Mouse (Mus musculus) adrenal gland, postnatal 4 days (tissue): ENCODE data around the gene Tmc5. TPM values are rescaled to one million over a fixed set of nuclear protein-coding genes. Genes with fewer than 3 reads are reported as not detected.

Experiments used
- DNase-seq, 2 experiments: peaks; one replicate each; pipeline ENCODE4 v3.0.0; 2021 to 2022; ENCODE audit warnings: low spot score in 2 of 2, mixed read lengths in 2 of 2
- total RNA-seq, 2 experiments: library from RNA; stranded (reverse); gene quantifications; 2 replicates each; pipeline ENCODE4 v1.2.3; 2021

The Tmc5 gene
- total RNA-seq, 2 experiments from 2014 or later: 0.20 to 0.34 TPM

DNA sequence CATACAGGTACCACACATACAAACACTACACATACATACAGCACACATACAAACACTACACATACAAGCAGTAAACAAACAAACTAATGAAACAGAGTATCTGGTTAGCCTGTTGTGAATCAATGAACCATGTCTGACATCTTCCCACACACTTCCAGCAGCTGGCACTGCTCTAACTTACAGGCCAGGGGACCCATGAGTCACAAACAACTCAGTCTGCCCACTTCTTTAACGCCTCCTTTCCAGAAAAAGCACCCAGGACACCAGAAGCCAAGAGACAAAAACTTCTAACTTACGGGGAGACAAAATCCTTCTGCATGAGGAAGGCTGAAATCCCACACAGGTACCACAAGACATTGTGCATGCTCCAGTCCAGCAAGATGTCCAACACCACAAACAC, 94.2 kb downstream of the Tmc5 start:
- DNase-seq: no peak

- no peak for DNase-seq
Measured at GRCm38 (mm10) chr7:118696146-118696545, 99.0 kb downstream of the Tmc5 start.

- DNase-seq: no peak
Measured at GRCm38 (mm10) chr7:118697168-118697567, 100.1 kb downstream of the Tmc5 start.

DNA sequence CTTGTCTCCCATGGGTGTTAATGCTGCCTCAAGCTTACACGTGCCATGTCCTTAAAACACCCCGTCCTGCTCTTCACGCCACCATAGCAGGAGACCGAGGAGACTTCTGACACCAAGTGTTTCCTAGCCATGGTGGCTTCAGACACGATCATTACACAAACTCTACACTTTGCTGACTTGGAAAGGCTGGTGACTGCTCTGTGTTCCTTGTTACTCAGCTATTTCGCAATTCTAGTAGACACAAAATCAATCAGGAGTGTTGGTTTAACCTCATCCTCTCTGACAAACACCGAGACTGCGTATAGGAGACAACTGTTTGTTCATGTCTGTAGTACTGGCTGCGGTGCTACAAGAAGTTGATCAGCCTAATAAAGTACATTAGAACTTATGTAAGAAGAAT, 101.8 kb downstream of the Tmc5 start:
- DNase-seq: no peak

GRCm38 (mm10) chr7:118703144-118703561, 106.1 kb downstream of the Tmc5 start:
- no peak for DNase-seq

DNA sequence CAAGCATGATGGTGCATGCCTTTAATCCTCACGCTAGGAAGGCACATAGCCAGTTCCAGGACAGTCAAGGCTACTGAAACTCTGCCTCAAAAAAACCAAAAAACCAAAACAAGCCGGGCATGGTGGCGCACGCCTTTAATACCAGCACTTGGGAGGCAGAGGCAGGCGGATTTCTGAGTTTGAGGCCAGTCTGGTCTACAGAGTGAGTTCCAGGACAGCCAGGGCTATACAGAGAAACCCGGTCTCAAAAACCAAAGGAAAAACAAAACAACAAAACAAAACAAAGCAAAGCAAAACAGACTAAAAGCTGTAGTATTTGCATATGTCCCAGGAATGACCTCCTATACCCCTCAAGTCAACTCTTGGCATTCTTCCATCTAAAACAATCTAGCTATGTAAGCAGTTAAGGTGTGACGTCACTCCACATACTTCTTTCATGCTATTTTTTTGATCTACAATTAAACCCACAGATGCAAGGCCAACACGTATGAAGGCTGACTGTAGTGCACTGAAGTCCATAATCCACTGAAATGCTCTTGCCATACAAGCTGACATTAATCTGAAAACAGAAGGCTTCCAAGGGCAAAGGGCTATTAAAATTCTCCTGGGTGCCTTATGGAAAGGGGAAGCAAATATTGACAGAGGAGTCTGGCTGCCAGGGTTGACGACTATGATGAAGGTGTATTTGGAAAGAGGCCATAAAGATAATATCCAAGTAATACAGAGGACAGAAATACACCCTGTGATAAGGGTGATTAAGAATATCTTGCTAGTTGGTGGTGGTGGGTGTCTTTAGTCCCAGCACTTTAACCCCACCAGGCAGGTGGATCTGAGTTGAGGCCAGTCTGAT, 107.1 kb downstream of the Tmc5 start:
- no peak for DNase-seq

GRCm38 (mm10) chr7:118705101-118705961, 108.2 kb downstream of the Tmc5 start, which contains the start of gene Gde1:
TSS of gene Gde1 (minus strand) at chr7:118705778.
- peak; percentile 86 to 90 for DNase-seq

GRCm38 (mm10) chr7:118706051-118706450, 109.0 kb downstream of the Tmc5 start:
- DNase-seq: no peak

GRCm38 (mm10) chr7:118706488-118706887, 109.4 kb downstream of the Tmc5 start:
- no peak for DNase-seq

DNA sequence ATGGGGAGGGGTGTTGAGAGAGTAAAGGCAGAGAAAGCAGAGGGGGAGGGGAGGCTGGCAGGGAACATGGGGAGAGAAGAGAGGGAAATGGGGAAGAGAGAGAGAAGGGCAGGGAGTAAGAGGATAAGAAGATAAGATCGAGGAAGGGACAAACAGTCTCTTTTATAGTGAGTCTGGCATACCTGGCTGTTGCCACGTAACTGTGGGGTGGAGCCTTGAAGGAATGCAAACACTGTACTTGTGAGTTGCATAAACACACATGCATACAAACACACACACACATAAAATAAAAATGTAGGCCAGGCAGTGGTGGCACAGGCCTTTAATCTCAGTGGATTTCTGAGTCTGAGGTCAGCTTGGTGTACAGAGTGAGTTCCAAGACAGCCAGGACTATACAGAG, 110.1 kb downstream of the Tmc5 start:
- no peak for DNase-seq

DNA sequence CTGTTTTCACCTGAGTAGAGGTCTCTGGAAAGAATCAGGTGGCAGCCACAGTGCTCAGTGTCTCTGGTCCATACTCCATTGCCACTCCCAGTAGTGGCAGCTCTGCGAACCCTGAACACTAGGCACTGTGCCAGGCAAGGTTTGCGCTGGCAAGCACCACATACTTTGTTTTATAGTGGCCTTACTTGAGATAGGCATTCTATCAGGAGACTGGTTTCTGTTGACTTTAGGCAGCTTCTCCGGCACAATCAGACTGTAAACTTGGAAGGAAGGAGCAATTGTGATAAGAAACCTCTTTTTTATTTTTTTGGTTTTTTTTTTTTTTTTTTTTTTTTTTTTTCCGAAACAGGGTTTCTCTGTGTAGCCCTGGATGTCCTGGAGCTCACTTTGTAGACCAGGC, 110.9 kb downstream of the Tmc5 start:
- no peak for DNase-seq

GRCm38 (mm10) chr7:118710776-118711175, 113.7 kb downstream of the Tmc5 start:
- no peak for DNase-seq

DNA sequence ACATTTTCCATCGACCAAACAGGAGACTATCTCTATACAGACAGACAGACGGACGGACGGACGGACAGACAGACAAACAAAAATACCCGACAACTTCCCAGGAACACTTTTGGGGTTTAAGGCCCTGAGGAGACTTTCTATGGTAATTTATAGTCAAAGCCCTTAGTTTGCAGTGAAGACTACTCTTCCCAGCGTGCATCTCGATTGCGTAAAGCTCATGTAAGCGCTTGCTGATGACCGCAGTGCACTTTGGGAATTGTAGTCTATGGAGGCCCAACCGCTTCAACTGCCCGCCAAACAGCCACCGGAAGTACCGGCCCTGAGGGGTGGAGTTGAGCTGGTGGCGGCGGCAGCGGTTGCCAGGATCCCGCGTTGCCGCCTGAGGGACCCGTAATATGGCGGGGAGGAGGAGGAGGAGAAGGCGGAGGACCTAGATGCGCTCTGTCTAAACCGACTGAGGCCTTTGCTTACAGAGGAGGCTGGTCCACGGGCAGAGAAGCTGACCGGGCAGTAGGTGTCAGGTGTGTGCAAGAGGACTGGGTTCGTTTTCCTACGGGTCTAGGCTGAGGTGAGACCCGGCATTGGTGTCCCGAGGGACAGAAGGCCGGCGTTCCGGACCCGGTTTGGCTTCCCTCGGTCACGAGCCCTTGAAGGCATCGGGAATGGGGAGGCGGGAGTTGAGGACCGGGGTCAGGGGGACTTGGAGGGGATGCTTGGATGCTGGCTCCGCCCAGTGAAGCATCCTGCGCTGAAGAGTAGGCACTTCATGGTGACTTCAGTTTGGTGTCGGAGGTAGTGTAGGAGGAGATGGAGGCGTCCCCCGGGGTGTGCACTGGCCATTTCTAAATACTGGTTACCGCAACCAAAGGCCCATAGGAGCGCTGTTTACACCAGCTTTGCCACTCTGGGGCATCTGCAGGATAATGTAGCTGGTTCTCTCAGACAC, 115.4 kb downstream of the Tmc5 start, which contains the start of gene Ccp110:
TSS of gene Ccp110 (plus strand) at position 325 of the 946 bp plus-strand sequence.
- peak; percentile 66 to 81 for DNase-seq

DNA sequence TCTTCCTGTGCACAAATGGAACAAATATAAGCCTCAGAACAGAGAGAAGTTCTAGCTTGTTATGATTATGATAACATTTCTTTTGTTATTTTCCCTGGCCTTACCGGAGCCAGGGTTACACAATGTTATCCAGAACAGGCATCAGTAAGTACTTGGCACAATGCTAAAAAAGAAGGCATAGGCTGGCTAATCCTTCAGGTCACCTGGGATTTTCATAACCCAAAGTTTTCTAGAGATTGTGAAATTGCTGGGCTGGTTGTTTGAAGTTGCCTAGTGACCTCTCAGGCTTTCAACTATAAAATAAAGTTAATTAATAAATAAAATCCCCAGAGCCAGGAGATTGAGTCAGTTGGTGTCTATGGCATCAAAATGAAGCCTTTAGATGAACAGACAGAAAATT, 117.8 kb downstream of the Tmc5 start:
- DNase-seq: no peak

DNA sequence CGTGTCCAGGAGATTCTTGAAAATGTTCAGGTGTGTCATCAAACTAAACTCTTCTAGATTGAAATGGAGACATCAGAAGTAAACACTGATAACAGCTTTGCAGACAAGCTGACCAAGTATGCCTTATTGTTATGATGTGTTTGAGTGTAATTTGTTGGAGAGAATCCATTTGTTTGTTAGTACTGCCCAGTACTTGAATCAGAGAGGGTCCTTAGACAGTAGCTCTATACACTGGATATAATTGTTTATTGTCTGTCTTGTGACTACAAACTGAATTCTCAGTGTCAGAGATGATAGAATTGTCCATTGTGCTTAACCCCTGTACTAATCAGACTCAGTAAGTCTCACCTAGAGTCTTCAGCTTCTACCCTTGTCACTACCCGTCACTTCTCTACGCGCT, 121.0 kb downstream of the Tmc5 start:
- no peak for DNase-seq

- no peak for DNase-seq
Measured at GRCm38 (mm10) chr7:118723927-118724326, 126.8 kb downstream of the Tmc5 start.

Other genes with a start within 250 kb of the Tmc5 start
- gene Syt17, start 149.1 kb upstream of the Tmc5 start, total RNA-seq: 10 to 100 TPM; 19.6 to 21.0 TPM
- 10 to 100 TPM; 19.8 to 22.0 TPM for gene Itpripl2, start 105.3 kb upstream of the Tmc5 start, total RNA-seq
- 10 to 100 TPM; 48.8 to 49.8 TPM for gene Coq7, start 63.9 kb upstream of the Tmc5 start, total RNA-seq
- 1 to 10 TPM; 1.7 to 2.5 TPM for gene Tmc7, start 12.6 kb upstream of the Tmc5 start, total RNA-seq
- gene Gde1, start 108.5 kb downstream of the Tmc5 start, total RNA-seq: 10 to 100 TPM; 72.9 to 80.0 TPM
- gene Ccp110, start 115.3 kb downstream of the Tmc5 start, total RNA-seq: 10 to 100 TPM; 13.5 to 15.3 TPM
- gene Vps35l, start 142.9 kb downstream of the Tmc5 start, total RNA-seq: 10 to 100 TPM; 71.2 to 75.3 TPM